Mouse (Mus musculus) cerebellum, adult (tissue): ENCODE results near the gene Zfp598.
A peak's percentile ranks its signal among the peaks of the same experiment; 100 is the strongest.
"Not testable (repeated sequence)": the region's sequence is repeated elsewhere in the genome, so short reads cannot be mapped to it uniquely, and the experiment has no call there.

Experiments
- ATAC-seq: cut with Nextera tagmentation; 2 replicates; pipeline ENCODE4 v1.9.2; 2017; ENCODE audit warnings: mild to moderate bottlenecking, moderate library complexity, mixed read lengths; ENCODE audit not compliant: insufficient number of reproducible peaks, low FRiP score, low TSS enrichment

The Zfp598 gene

GRCm38 (mm10) chr17:24718938-24719337 is 49.5 kb downstream of the Zfp598 start:
- ATAC-seq: not testable (repeated sequence)

- ATAC-seq: peak; percentile 91
These were observed 50.2 kb downstream of the Zfp598 start for GRCm38 (mm10) chr17:24719494-24720222.

- ATAC-seq: not testable (repeated sequence)
These were observed 51.1 kb downstream of the Zfp598 start for GRCm38 (mm10) chr17:24720616-24721015.

GRCm38 (mm10) chr17:24721383-24721955 is 52.0 kb downstream of the Zfp598 start:
- not testable (repeated sequence) for ATAC-seq

GRCm38 (mm10) chr17:24722220-24722924 is 52.9 kb downstream of the Zfp598 start:
- ATAC-seq: no peak

GRCm38 (mm10) chr17:24723122-24723880 is 53.8 kb downstream of the Zfp598 start:
- no peak for ATAC-seq

GRCm38 (mm10) chr17:24723881-24724180 is 54.3 kb downstream of the Zfp598 start:
- ATAC-seq: no peak; the same call in 1 of the 2 replicates

GRCm38 (mm10) chr17:24724184-24724583 is 54.7 kb downstream of the Zfp598 start, which contains the start of gene Ndufb10:
Gene Ndufb10 (minus strand): TSS chr17:24724478.
- peak; percentile 79 for ATAC-seq

- no peak for ATAC-seq
These were observed 56.3 kb downstream of the Zfp598 start for GRCm38 (mm10) chr17:24725637-24726390.

- no peak for ATAC-seq
These were observed 58.1 kb downstream of the Zfp598 start, which contains the start of gene Rpl3l for GRCm38 (mm10) chr17:24727618-24728017. Gene Rpl3l (plus strand): TSS chr17:24727820.

- no peak for ATAC-seq
These were observed 58.7 kb downstream of the Zfp598 start for GRCm38 (mm10) chr17:24728184-24728583.

GRCm38 (mm10) chr17:24729067-24729466 is 59.6 kb downstream of the Zfp598 start:
- no peak for ATAC-seq

- ATAC-seq: no peak
These were observed 61.3 kb downstream of the Zfp598 start for GRCm38 (mm10) chr17:24730787-24731186.
